Mouse (Mus musculus): Measurements from ENCODE around the gene Papss1.
A peak's percentile ranks its signal among the peaks of the same experiment; 100 is the strongest.

The Papss1 gene

GRCm38 (mm10) chr3:131637008-131637407 is 72.4 kb downstream of the Papss1 start:
- no peak for DNase-seq

- no peak for DNase-seq
These were observed 73.1 kb downstream of the Papss1 start for GRCm38 (mm10) chr3:131637664-131638063.

GRCm38 (mm10) chr3:131638216-131638615 is 73.6 kb downstream of the Papss1 start:
- peak; percentile 10 for DNase-seq

- DNase-seq = peak; percentile 5
These were observed 78.2 kb downstream of the Papss1 start for GRCm38 (mm10) chr3:131642681-131643292.

GRCm38 (mm10) chr3:131645203-131645602 is 80.6 kb downstream of the Papss1 start:
- no peak for DNase-seq

GRCm38 (mm10) chr3:131654366-131654765 is 89.8 kb downstream of the Papss1 start:
- no peak for DNase-seq

GRCm38 (mm10) chr3:131656032-131656431 is 91.5 kb downstream of the Papss1 start:
- no peak for DNase-seq

- DNase-seq = no peak
These were observed 95.6 kb downstream of the Papss1 start for GRCm38 (mm10) chr3:131660126-131660525.

GRCm38 (mm10) chr3:131660629-131661028 is 96.1 kb downstream of the Papss1 start:
- DNase-seq = no peak

- no peak for DNase-seq
These were observed 98.1 kb downstream of the Papss1 start for GRCm38 (mm10) chr3:131662589-131663148.

GRCm38 (mm10) chr3:131669910-131670309 is 105.3 kb downstream of the Papss1 start:
- no peak for DNase-seq

- no peak for DNase-seq
These were observed 121.5 kb downstream of the Papss1 start for GRCm38 (mm10) chr3:131686106-131686505.

GRCm38 (mm10) chr3:131689949-131690348 is 125.4 kb downstream of the Papss1 start:
- no peak for DNase-seq

GRCm38 (mm10) chr3:131690543-131690942 is 126.0 kb downstream of the Papss1 start:
- DNase-seq = no peak

- DNase-seq = peak; percentile 0
These were observed 126.6 kb downstream of the Papss1 start for GRCm38 (mm10) chr3:131691202-131691601.

Data from lung, postnatal 14 days (tissue).